In genomic region chr4:82619539-82619941, GRCm38 (mm10) we compare ENCODE assay signal across 8 mouse cellular contexts.
DNase-seq lines count a peak whose midpoint lies in the region; ATAC-seq and TF ChIP-seq lines count a peak whose summit lies in the region.
"Had no signal": no experiment of that assay in that cellular context is flagged by ENCODE, and none has a peak within 500 bp of the region (broad histone marks: within the 10 kb centered on the region; RNA-seq: fewer than 3 reads in every experiment).

No protein-coding gene starts in this region.

- TF ChIP-seq EP300 in MEL (IDR thresholded peaks at IDR 0.05; ENCODE audit: low read depth in 1 of 2, low read length in 2 of 2): no peak
- TF ChIP-seq EP300 in stomach, postnatal 0 days (optimal IDR thresholded peaks at IDR 0.05): no peak

- DNase-seq in A20 (ENCODE audit: low read depth, low spot score) (peak; percentile 49), MEL (ENCODE audit: low read depth, low spot score) (no peak)
- peak; percentile 41 for DNase-seq in kidney, postnatal 10 days
- DNase-seq in liver, embryonic 11.5 days (ENCODE audit: low spot score): no peak
- no peak for DNase-seq in stomach, postnatal 0 days (ENCODE audit: low spot score)
- DNase-seq in ovary, adult 18-20 months (ENCODE audit: low spot score): no peak

- H3K4me3 ChIP-seq in MEL (ENCODE audit: control insufficient read depth in 1 of 2, insufficient read depth in 1 of 2, low read depth in 2 of 2, low read length in 2 of 2): no peak overlapping the region
- H3K4me3 ChIP-seq in cortical plate, adult 2 months (ENCODE audit: insufficient read depth, low read length): peak overlapping the region; percentile 16; the same call in 1 of the 2 replicates
- H3K4me3 ChIP-seq in liver, embryonic 11.5 days (ENCODE audit: low read depth, low read length): no peak overlapping the region
- H3K4me3 ChIP-seq in stomach, postnatal 0 days (ENCODE audit: low read depth, low read length): no peak overlapping the region
- H3K4me3 ChIP-seq: neural tube, embryonic 13.5 days had no signal

- TF ChIP-seq POLR2A in MEL (IDR thresholded peaks at IDR 0.05; ENCODE audit: control insufficient read depth in 1 of 2, insufficient read depth in 1 of 2, low read depth in 1 of 2, low read length in 2 of 2, poor library complexity in 1 of 2): no peak
- no peak for TF ChIP-seq POLR2A in cortical plate, adult 2 months (IDR thresholded peaks at IDR 0.05; ENCODE audit: extremely low read depth, insufficient read depth, low read length)

- no peaks in the 10 kb centered on the region for H3K9me3 ChIP-seq in MEL (replicated peaks; ENCODE audit: insufficient read depth, low read length)
- H3K9me3 ChIP-seq in liver, embryonic 11.5 days (ENCODE audit: control insufficient read depth, low read length): no peaks in the 10 kb centered on the region
- H3K9me3 ChIP-seq in stomach, postnatal 0 days (ENCODE audit: control insufficient read depth, low read length): no peaks in the 10 kb centered on the region
- H3K9me3 ChIP-seq: neural tube, embryonic 13.5 days had no signal

- no peaks in the 10 kb centered on the region for H3K36me3 ChIP-seq in MEL (ENCODE audit: control insufficient read depth in 1 of 2, insufficient read depth in 2 of 2, low read length in 2 of 2)
- H3K36me3 ChIP-seq in liver, embryonic 11.5 days (ENCODE audit: control insufficient read depth, insufficient read depth, low read length): no peaks in the 10 kb centered on the region
- H3K36me3 ChIP-seq in stomach, postnatal 0 days (ENCODE audit: control insufficient read depth, insufficient read depth, low read length): no peaks in the 10 kb centered on the region
- H3K36me3 ChIP-seq: neural tube, embryonic 13.5 days had no signal

- peaks cover 0 to 3% of the 10 kb centered on the region in 2 experiments; a peak in 1 of 4 replicates for H3K4me1 ChIP-seq in MEL (ENCODE audit: control insufficient read depth in 1 of 2, insufficient read depth in 2 of 2, low read length in 2 of 2)
- H3K4me1 ChIP-seq in cortical plate, adult 2 months (ENCODE audit: control insufficient read depth, insufficient read depth, low read length): peaks cover 2% of the 10 kb centered on the region; the same call in 1 of the 2 replicates
- peaks cover 18% of the 10 kb centered on the region for H3K4me1 ChIP-seq in liver, embryonic 11.5 days (replicated peaks; ENCODE audit: control insufficient read depth, insufficient read depth, low read length)
- no peaks in the 10 kb centered on the region for H3K4me1 ChIP-seq in stomach, postnatal 0 days (replicated peaks; ENCODE audit: control insufficient read depth, insufficient read depth)

- no peak overlapping the region for H3K9ac ChIP-seq in MEL (ENCODE audit: control insufficient read depth, low read depth, low read length, poor library complexity, severe bottlenecking)
- no peak overlapping the region for H3K9ac ChIP-seq in liver, embryonic 11.5 days (ENCODE audit: low read depth, low read length)
- no peak overlapping the region for H3K9ac ChIP-seq in stomach, postnatal 0 days (ENCODE audit: low read length)
- H3K9ac ChIP-seq: neural tube, embryonic 13.5 days had no signal

- TF ChIP-seq CTCF in MEL (IDR thresholded peaks at IDR 0.05 in 2 of 3, conservative IDR thresholded peaks at IDR 0.05 in 1 of 3; ENCODE audit: control insufficient read depth in 1 of 3, insufficient read depth in 1 of 3, low read depth in 2 of 3, low read length in 3 of 3, poor library complexity in 1 of 3, severe bottlenecking in 1 of 3): peak in 1 of 3 experiments; percentile 8; a peak in 1 of 6 replicates
- peak; percentile 39; the same call in 1 of the 2 replicates for TF ChIP-seq CTCF in cortical plate, adult 2 months (IDR thresholded peaks at IDR 0.05; ENCODE audit: extremely low read depth, insufficient read depth, low read length)
- TF ChIP-seq CTCF in stomach, postnatal 0 days (IDR thresholded peaks at IDR 0.05; ENCODE audit: low read depth): peak; percentile 73

- 52% methylated on average over 12 of the region's 12 CpGs for WGBS in liver, embryonic 11.5 days
- 28% methylated on average over 12 of the region's 12 CpGs for WGBS in stomach, postnatal 0 days

- TF ChIP-seq RAD21 in MEL (IDR thresholded peaks at IDR 0.05; ENCODE audit: low read depth, low read length): no peak; the same call in 1 of the 2 replicates

- ATAC-seq in liver, embryonic 11.5 days (replicated peaks; ENCODE audit: low FRiP score): peak; percentile 42; the same call in 1 of the 2 replicates
- ATAC-seq in stomach, postnatal 0 days (ENCODE audit: low FRiP score, low TSS enrichment): peak; percentile 53; the same call in 1 of the 2 replicates

- H3K27me3 ChIP-seq in MEL (ENCODE audit: control insufficient read depth in 1 of 2, insufficient read depth in 2 of 2, low read length in 2 of 2): no peaks in the 10 kb centered on the region
- H3K27me3 ChIP-seq in liver, embryonic 11.5 days (replicated peaks; ENCODE audit: control insufficient read depth, insufficient read depth, low read length): no peaks in the 10 kb centered on the region
- no peaks in the 10 kb centered on the region for H3K27me3 ChIP-seq in stomach, postnatal 0 days (ENCODE audit: control insufficient read depth, insufficient read depth, low read length)
- H3K27me3 ChIP-seq: neural tube, embryonic 13.5 days had no signal

- H3K4me2 ChIP-seq in liver, embryonic 11.5 days: no peak overlapping the region
- H3K4me2 ChIP-seq in stomach, postnatal 0 days (replicated peaks; ENCODE audit: low read depth): no peak overlapping the region
- H3K4me2 ChIP-seq: neural tube, embryonic 13.5 days had no signal

- H3K79me2 ChIP-seq in MEL (ENCODE audit: control insufficient read depth, insufficient read depth, low read length, poor library complexity): no peaks in the 10 kb centered on the region

- H3K27ac ChIP-seq in MEL (ENCODE audit: control insufficient read depth, low read depth, low read length): no peak overlapping the region
- no peak overlapping the region for H3K27ac ChIP-seq in cortical plate, adult 2 months (ENCODE audit: insufficient read depth, low read length)
- no peak overlapping the region for H3K27ac ChIP-seq in liver, embryonic 11.5 days (ENCODE audit: low read depth, low read length)
- H3K27ac ChIP-seq in stomach, postnatal 0 days (replicated peaks): no peak overlapping the region
- H3K27ac ChIP-seq: neural tube, embryonic 13.5 days had no signal

TF ChIP-seq in MEL, 35 proteins besides CTCF, POLR2A, EP300 and RAD21:
- TF ChIP-seq RCOR1 (IDR thresholded peaks at IDR 0.05; ENCODE audit: low read depth, low read length): no peak
- TF ChIP-seq TBP (IDR thresholded peaks at IDR 0.05; ENCODE audit: low read depth, low read length): peak; percentile 75

Comparison
In these comparisons a context has a peak if more than half of its experiments do, and no peak if none do; other contexts are left out.
1. DNase-seq: peak in A20 (single experiment) and kidney, postnatal 10 days (single experiment); none in MEL (single experiment), liver, embryonic 11.5 days (single experiment), stomach, postnatal 0 days (single experiment) and ovary, adult 18-20 months (single experiment).